Mouse (Mus musculus) lung, adult 18-20 months (tissue): ENCODE results near the gene Cipc.

ENCODE experiments used
- DNase-seq, 2 experiments: peaks; one replicate each; pipeline ENCODE4 v3.0.0; 2022; ENCODE audit warnings: mixed read lengths in 2 of 2

Gene Cipc

DNA sequence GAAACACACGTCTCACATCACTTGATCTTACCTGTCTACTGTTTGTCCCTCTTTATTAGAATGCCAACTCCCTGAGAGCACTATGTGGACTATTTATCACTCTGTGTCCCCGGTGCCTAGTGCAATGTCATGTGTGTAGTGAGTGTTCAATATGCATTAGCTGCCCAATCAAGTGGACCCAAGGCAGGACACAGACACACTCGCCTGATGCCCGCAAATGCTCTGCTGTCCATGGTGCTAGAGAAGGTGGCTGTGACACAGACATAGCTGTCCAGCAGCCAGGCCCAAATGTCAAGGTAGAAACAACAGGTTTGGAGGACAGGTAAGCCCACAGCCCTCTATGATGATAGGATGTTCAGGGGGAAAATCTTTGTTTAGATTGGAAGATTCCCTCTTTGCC, 47.3 kb downstream of the Cipc start:
- no peak for DNase-seq

- DNase-seq, result no peak
Observed at GRCm38 (mm10) chr12:86994776-86995175, 47.9 kb downstream of the Cipc start.

GRCm38 (mm10) chr12:86995931-86996330, 49.1 kb downstream of the Cipc start:
- DNase-seq, result no peak

GRCm38 (mm10) chr12:86998699-86999098, 51.9 kb downstream of the Cipc start:
- no peak for DNase-seq

- no peak for DNase-seq
Observed at GRCm38 (mm10) chr12:86999283-86999820, 52.5 kb downstream of the Cipc start.

DNA sequence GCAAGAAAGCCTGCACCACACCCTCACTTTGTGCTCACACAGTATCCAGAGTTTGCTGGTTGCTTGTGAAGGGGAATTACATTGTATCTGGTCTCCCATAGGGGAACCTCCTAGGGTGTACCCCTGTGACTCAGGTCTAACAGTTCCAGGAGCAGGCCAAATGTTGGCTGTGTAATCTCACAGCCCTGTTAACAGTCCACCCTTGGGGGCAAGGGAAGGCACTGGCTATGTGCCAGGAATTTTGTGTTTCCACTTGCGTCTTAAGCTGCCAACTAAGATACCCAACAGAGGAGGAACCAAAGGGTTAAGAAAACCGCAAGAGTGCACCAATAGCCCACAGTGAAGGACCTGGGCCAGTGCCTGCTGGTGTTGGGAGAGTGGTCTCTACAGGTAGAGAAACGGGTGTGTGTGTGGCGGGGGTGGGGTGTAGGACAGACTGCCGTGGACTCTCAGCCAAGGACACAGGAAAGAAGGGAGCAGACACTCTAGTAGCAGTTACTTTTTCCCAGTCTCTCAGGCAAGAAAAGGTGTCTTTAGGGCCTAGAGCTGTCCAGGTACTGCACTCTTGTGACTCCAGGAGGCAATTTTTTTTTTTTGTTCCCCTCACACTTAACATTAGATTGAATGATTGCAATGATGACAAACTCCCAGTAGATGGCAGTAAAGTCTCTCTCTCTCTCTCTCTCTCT, 53.5 kb downstream of the Cipc start:
- DNase-seq, result no peak

- DNase-seq, result no peak
Observed at GRCm38 (mm10) chr12:87000840-87001176, 54.0 kb downstream of the Cipc start.

- no peak for DNase-seq
Observed at GRCm38 (mm10) chr12:87002209-87002608, 55.4 kb downstream of the Cipc start.

DNA sequence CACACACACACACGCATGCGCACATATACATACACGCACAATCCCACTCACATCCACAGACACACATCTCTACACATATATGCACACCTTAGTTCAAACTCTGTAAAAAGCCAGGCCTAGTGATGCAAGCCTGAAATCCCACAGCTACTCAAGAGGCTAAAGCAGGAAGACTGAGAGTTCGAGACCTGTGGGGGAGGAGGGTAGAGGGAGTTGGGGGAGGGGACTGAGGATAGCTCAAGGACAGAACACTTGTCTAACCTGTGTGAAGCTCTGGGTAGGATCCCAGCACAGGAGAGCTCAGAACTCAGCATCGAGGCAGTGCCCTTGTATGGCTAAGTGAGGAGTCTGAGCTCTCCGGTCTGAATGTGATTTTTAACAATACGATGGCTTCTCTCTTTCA, 56.0 kb downstream of the Cipc start:
- no peak for DNase-seq

DNA sequence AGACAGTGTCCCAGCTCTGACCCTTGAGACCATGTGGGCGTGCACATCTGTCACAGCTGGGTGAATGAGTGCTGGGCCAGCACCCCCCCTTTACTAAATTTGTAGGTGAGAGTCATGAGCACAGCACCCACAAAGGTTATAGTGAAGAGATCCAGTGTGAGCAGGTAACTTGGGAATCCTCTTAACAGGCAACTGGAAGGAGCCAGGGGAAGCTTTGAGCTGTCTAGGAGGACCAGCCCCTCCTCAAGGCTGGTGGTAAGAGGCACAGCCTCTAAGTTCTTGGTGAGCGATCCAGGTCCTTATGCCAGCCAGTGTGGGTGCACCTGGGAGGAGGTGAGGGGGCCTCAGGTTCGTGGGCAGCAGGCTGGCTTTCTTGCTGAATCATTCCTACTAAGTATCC, 56.8 kb downstream of the Cipc start:
- DNase-seq, result no peak

- no peak for DNase-seq
Observed at GRCm38 (mm10) chr12:87004596-87004995, 57.8 kb downstream of the Cipc start.
